Mouse (Mus musculus): ENCODE results near the gene Supt3. TPM values are rescaled to one million over a fixed set of nuclear protein-coding genes. Genes with fewer than 3 reads are reported as not detected.

Gene Supt3
- polyA plus RNA-seq, 1 experiment from 2014 or later: 23.7 TPM

DNA sequence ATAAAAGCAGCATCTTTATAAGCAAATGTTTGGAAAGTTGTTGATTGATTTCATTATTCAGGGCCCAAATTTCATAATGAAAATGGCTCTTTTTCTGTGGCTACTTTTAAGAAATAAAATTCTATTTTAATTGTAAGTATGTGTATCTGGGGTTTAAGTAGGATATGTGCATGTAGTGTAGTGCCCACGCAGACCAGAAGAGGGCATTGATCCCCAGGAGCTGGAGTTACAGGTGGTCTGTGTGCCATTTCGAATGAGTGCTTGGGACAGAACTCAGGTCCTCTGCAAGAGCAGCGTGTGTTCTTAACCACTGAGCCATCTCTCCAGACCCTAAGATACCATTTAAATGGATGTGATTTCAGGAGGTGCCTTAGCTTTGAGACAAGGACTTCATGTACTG lies 296.8 kb downstream of the Supt3 start:
- no peaks in the 10 kb centered on the region for H3K4me1 ChIP-seq (ENCODE audit: control insufficient read depth in 2 of 2, insufficient read depth in 2 of 2, low read length in 2 of 2)
- no peaks in the 10 kb centered on the region for H3K9me3 ChIP-seq (ENCODE audit: control insufficient read depth, low read length)
- H3K27me3 ChIP-seq (ENCODE audit: control insufficient read depth, insufficient read depth, low read length): no peaks in the 10 kb centered on the region
- H3K36me3 ChIP-seq (ENCODE audit: control insufficient read depth, insufficient read depth, low read length): no peaks in the 10 kb centered on the region
- 85% methylated on average over 3 of the region's 3 CpGs for WGBS
- H3K4me3 ChIP-seq (ENCODE audit: control insufficient read depth in 1 of 2, insufficient read depth in 1 of 2, low read depth in 1 of 2, low read length in 2 of 2): no peak overlapping the region
- no peak overlapping the region for H3K9ac ChIP-seq (ENCODE audit: low read length)
- ATAC-seq (ENCODE audit: insufficient number of reproducible peaks, insufficient read depth, low FRiP score, low read depth): no peak
- H3K27ac ChIP-seq (replicated peaks in 1 of 2; ENCODE audit: control insufficient read depth in 1 of 2, insufficient read depth in 1 of 2, low read depth in 2 of 2, low read length in 2 of 2): no peak overlapping the region
- H3K4me2 ChIP-seq (ENCODE audit: low read length): no peak overlapping the region

DNA sequence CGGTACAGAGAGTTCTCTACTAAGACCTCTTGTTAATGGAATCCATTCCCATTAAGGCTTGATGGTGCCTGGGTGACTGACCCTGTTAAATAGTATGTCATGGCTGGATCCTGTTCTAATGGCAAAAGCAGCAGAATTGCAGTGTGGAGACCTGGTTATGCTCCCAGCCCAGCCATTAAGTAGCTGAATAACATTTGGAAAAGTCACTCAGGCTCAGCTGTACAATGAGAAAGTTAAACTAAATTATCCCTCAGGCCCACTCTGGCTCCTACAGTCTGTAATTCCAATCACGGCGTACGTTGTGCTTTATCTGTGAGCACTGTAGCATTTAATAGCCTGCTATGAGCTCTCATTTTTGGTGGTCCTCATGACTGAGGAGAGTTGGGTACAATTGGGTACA lies 300.0 kb downstream of the Supt3 start:
- WGBS: 93% methylated on average over 4 of the region's 4 CpGs
- Histone ChIP-seq H3K4me3 (ENCODE audit: control insufficient read depth in 1 of 2, insufficient read depth in 1 of 2, low read depth in 1 of 2, low read length in 2 of 2) (no peak overlapping the region), H3K36me3 (ENCODE audit: control insufficient read depth, insufficient read depth, low read length) (no peaks in the 10 kb centered on the region), H3K9ac (ENCODE audit: low read length) (no peak overlapping the region), H3K27ac (replicated peaks in 1 of 2; ENCODE audit: control insufficient read depth in 1 of 2, insufficient read depth in 1 of 2, low read depth in 2 of 2, low read length in 2 of 2) (no peak overlapping the region), H3K27me3 (ENCODE audit: control insufficient read depth, insufficient read depth, low read length) (no peaks in the 10 kb centered on the region), H3K4me1 (ENCODE audit: control insufficient read depth in 2 of 2, insufficient read depth in 2 of 2, low read length in 2 of 2) (no peaks in the 10 kb centered on the region), H3K4me2 (ENCODE audit: low read length) (no peak overlapping the region), H3K9me3 (ENCODE audit: control insufficient read depth, low read length) (no peaks in the 10 kb centered on the region)
- no peak for ATAC-seq (ENCODE audit: insufficient number of reproducible peaks, insufficient read depth, low FRiP score, low read depth)

DNA sequence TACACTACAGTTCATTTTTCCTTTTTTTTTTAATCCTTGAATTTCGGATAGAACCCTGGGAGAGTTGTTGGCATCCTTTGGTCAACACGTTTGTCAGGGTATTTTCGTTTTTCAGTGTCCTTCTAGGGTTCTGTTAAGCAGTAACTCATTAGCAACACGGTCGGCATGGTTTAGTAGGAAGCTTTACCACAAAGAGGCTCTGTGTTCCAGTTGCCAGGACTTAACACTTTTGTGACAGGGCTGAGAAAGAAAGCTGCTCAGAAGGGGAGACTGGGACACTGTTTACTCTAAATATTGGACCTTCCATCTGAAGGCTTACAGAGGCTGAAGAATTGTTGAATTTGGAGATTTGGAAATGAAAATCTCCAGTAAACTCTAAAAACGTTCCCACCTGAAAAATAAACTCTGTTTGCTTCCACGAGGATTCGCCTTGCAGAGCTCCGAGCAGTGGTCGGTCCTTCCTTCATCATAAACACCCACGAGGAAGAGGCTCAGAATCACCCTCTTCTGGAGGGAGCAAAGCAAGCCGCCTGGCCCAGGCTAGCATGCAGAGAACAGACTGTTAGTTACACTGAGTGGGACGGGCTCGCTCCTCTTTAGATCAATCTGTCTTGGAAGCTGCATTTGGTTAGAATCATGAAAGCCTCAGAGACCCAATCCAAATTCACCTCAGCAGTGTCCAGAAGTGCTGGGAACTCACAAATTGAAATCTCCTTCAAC lies 301.1 kb downstream of the Supt3 start:
- no peak overlapping the region for H3K27ac ChIP-seq (replicated peaks in 1 of 2; ENCODE audit: control insufficient read depth in 1 of 2, insufficient read depth in 1 of 2, low read depth in 2 of 2, low read length in 2 of 2)
- no peaks in the 10 kb centered on the region for H3K4me1 ChIP-seq (ENCODE audit: control insufficient read depth in 2 of 2, insufficient read depth in 2 of 2, low read length in 2 of 2)
- no peak overlapping the region for H3K9ac ChIP-seq (ENCODE audit: low read length)
- H3K9me3 ChIP-seq (ENCODE audit: control insufficient read depth, low read length): no peaks in the 10 kb centered on the region
- no peak overlapping the region for H3K4me3 ChIP-seq (ENCODE audit: control insufficient read depth in 1 of 2, insufficient read depth in 1 of 2, low read depth in 1 of 2, low read length in 2 of 2)
- no peaks in the 10 kb centered on the region for H3K36me3 ChIP-seq (ENCODE audit: control insufficient read depth, insufficient read depth, low read length)
- no peaks in the 10 kb centered on the region for H3K27me3 ChIP-seq (ENCODE audit: control insufficient read depth, insufficient read depth, low read length)
- ATAC-seq (ENCODE audit: insufficient number of reproducible peaks, insufficient read depth, low FRiP score, low read depth): no peak
- H3K4me2 ChIP-seq (ENCODE audit: low read length): no peak overlapping the region
- WGBS: 79% methylated on average over 14 of the region's 14 CpGs

DNA sequence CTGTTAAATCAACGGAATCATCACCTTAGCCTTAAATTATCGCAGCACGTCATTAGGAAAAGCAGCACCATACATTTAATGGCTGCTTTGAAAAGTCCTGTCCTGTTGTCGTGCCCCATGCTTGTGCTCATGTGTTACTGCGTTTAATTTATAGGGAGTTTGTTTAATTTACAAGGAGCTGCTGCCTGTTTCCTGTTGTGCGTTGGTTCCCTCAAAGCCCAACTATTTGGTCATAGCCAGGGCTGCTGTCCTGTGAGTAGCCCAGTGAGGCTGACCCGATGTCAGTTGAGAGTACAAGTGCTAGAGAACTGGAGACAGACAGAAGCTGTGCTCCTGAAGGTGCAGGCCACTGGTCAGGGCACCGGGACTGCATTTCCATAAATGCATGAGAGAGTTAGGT lies 304.6 kb downstream of the Supt3 start:
- Histone ChIP-seq H3K4me1 (ENCODE audit: control insufficient read depth in 2 of 2, insufficient read depth in 2 of 2, low read length in 2 of 2) (no peaks in the 10 kb centered on the region), H3K27ac (replicated peaks in 1 of 2; ENCODE audit: control insufficient read depth in 1 of 2, insufficient read depth in 1 of 2, low read depth in 2 of 2, low read length in 2 of 2) (no peak overlapping the region), H3K36me3 (ENCODE audit: control insufficient read depth, insufficient read depth, low read length) (no peaks in the 10 kb centered on the region), H3K4me2 (ENCODE audit: low read length) (no peak overlapping the region), H3K27me3 (ENCODE audit: control insufficient read depth, insufficient read depth, low read length) (no peaks in the 10 kb centered on the region), H3K9me3 (ENCODE audit: control insufficient read depth, low read length) (no peaks in the 10 kb centered on the region), H3K4me3 (ENCODE audit: control insufficient read depth in 1 of 2, insufficient read depth in 1 of 2, low read depth in 1 of 2, low read length in 2 of 2) (no peak overlapping the region), H3K9ac (ENCODE audit: low read length) (no peak overlapping the region)
- no peak for ATAC-seq (ENCODE audit: insufficient number of reproducible peaks, insufficient read depth, low FRiP score, low read depth)
- WGBS: 85% methylated on average over 8 of the region's 8 CpGs

DNA sequence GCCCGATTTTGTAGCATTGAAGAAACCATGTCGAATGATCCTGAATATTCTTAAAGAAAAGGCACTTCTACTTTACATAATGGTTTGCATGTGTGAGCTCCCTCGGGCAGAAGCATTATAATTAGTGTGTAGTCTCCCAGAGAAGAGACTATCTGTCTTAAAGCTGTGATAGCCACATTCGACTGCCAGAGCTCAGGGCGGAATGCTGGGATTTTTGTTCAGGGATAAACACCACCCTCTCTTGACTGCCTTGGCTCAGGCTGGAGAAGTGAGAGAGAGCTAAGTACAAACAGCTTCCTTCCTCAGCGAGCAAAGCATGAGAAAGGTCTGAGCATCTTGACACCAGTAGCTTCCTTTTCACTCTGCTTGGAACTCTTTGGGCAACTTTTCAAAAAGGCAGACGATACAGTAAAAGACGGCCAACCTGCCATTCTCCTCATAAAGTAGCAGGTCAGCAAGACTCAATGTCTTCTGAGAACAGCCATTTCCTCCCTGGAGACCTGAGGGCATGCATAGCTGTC lies 305.1 kb downstream of the Supt3 start:
- H3K36me3 ChIP-seq (ENCODE audit: control insufficient read depth, insufficient read depth, low read length): no peaks in the 10 kb centered on the region
- H3K27me3 ChIP-seq (ENCODE audit: control insufficient read depth, insufficient read depth, low read length): no peaks in the 10 kb centered on the region
- H3K4me1 ChIP-seq (ENCODE audit: control insufficient read depth in 2 of 2, insufficient read depth in 2 of 2, low read length in 2 of 2): no peaks in the 10 kb centered on the region
- no peak overlapping the region for H3K4me2 ChIP-seq (ENCODE audit: low read length)
- H3K4me3 ChIP-seq (ENCODE audit: control insufficient read depth in 1 of 2, insufficient read depth in 1 of 2, low read depth in 1 of 2, low read length in 2 of 2): no peak overlapping the region
- whole genome bisulfite sequencing: 65% methylated on average over 8 of the region's 8 CpGs
- no peak overlapping the region for H3K27ac ChIP-seq (replicated peaks in 1 of 2; ENCODE audit: control insufficient read depth in 1 of 2, insufficient read depth in 1 of 2, low read depth in 2 of 2, low read length in 2 of 2)
- no peaks in the 10 kb centered on the region for H3K9me3 ChIP-seq (ENCODE audit: control insufficient read depth, low read length)
- no peak for ATAC-seq (ENCODE audit: insufficient number of reproducible peaks, insufficient read depth, low FRiP score, low read depth)
- no peak overlapping the region for H3K9ac ChIP-seq (ENCODE audit: low read length)

DNA sequence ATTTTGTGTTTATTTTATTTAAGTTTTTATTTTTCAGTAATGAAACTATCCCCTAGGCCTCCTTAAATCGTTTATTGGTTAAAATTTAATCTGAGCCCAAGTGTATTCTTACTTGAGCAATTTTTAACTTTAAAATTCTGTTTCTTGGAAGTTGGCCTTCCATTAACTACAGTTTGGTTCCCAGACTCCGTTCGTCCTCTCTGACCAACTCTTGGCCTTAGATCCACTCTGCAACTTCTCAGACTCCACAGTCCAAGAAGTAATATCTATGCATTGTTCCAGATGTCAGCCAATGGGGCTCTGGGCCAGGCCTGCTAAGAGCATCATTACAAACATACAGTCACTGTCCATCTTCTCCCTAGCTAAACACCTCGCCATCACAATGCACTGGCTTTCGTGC lies 309.4 kb downstream of the Supt3 start:
- Histone ChIP-seq H3K4me1 (ENCODE audit: control insufficient read depth in 2 of 2, insufficient read depth in 2 of 2, low read length in 2 of 2) (no peaks in the 10 kb centered on the region), H3K36me3 (ENCODE audit: control insufficient read depth, insufficient read depth, low read length) (no peaks in the 10 kb centered on the region), H3K9me3 (ENCODE audit: control insufficient read depth, low read length) (no peaks in the 10 kb centered on the region), H3K27me3 (ENCODE audit: control insufficient read depth, insufficient read depth, low read length) (no peaks in the 10 kb centered on the region), H3K4me2 (ENCODE audit: low read length) (no peak overlapping the region), H3K9ac (ENCODE audit: low read length) (no peak overlapping the region), H3K27ac (replicated peaks in 1 of 2; ENCODE audit: control insufficient read depth in 1 of 2, insufficient read depth in 1 of 2, low read depth in 2 of 2, low read length in 2 of 2) (no peak overlapping the region), H3K4me3 (ENCODE audit: control insufficient read depth in 1 of 2, insufficient read depth in 1 of 2, low read depth in 1 of 2, low read length in 2 of 2) (no peak overlapping the region)
- WGBS: 85% methylated on average over 5 of the region's 5 CpGs
- ATAC-seq (ENCODE audit: insufficient number of reproducible peaks, insufficient read depth, low FRiP score, low read depth): no peak

DNA sequence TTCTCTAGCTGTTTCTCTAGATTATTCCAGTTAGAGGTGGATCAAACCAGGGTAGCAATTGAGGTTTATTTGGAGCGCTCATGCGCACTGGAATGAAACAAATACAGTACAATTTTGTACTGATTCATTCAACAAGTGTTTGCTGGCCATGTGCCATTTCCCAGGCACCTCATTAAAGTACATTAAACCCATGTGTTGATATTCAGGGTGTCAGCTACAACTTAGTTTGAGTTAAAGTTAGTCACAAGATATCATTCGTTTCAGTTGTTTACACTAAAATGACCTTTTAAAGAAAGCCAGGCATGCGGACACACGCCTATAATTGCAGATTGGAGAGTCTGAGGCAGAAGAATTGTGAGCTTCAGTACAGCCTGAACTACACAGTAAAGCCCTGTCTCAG lies 310.1 kb downstream of the Supt3 start:
- Histone ChIP-seq H3K9me3 (ENCODE audit: control insufficient read depth, low read length) (no peaks in the 10 kb centered on the region), H3K27me3 (ENCODE audit: control insufficient read depth, insufficient read depth, low read length) (no peaks in the 10 kb centered on the region), H3K4me3 (ENCODE audit: control insufficient read depth in 1 of 2, insufficient read depth in 1 of 2, low read depth in 1 of 2, low read length in 2 of 2) (no peak overlapping the region), H3K9ac (ENCODE audit: low read length) (no peak overlapping the region), H3K4me1 (ENCODE audit: control insufficient read depth in 2 of 2, insufficient read depth in 2 of 2, low read length in 2 of 2) (no peaks in the 10 kb centered on the region), H3K27ac (replicated peaks in 1 of 2; ENCODE audit: control insufficient read depth in 1 of 2, insufficient read depth in 1 of 2, low read depth in 2 of 2, low read length in 2 of 2) (no peak overlapping the region), H3K36me3 (ENCODE audit: control insufficient read depth, insufficient read depth, low read length) (no peaks in the 10 kb centered on the region), H3K4me2 (ENCODE audit: low read length) (no peak overlapping the region)
- ATAC-seq (ENCODE audit: insufficient number of reproducible peaks, insufficient read depth, low FRiP score, low read depth): no peak
- WGBS: 78% methylated on average over 5 of the region's 5 CpGs

DNA sequence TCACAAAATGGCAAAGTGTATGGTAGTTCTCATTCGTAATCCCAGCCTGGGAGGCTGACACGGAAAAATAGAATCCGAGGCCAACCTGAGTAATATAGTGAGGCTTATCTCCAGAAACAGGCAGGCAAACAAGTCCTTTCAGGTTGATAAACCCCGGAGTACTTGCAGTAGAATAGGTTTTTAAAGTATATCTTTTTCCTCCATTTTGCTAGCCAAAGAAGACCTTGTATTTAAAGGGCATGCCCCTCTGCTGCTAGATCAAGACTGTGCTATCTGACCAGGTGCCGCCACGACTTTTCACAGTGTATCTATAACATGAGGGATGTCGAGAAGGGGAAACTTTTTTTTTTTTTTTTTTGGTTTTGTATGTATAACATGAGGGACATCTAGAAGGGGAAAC lies 324.1 kb downstream of the Supt3 start:
- Histone ChIP-seq H3K4me2 (ENCODE audit: low read length) (no peak overlapping the region), H3K4me3 (ENCODE audit: control insufficient read depth in 1 of 2, insufficient read depth in 1 of 2, low read depth in 1 of 2, low read length in 2 of 2) (no peak overlapping the region), H3K9me3 (ENCODE audit: control insufficient read depth, low read length) (no peaks in the 10 kb centered on the region), H3K27me3 (ENCODE audit: control insufficient read depth, insufficient read depth, low read length) (no peaks in the 10 kb centered on the region), H3K36me3 (ENCODE audit: control insufficient read depth, insufficient read depth, low read length) (no peaks in the 10 kb centered on the region), H3K9ac (ENCODE audit: low read length) (no peak overlapping the region), H3K27ac (replicated peaks in 1 of 2; ENCODE audit: control insufficient read depth in 1 of 2, insufficient read depth in 1 of 2, low read depth in 2 of 2, low read length in 2 of 2) (no peak overlapping the region), H3K4me1 (ENCODE audit: control insufficient read depth in 2 of 2, insufficient read depth in 2 of 2, low read length in 2 of 2) (no peaks in the 10 kb centered on the region)
- WGBS: 65% methylated on average over 7 of the region's 7 CpGs
- ATAC-seq (ENCODE audit: insufficient number of reproducible peaks, insufficient read depth, low FRiP score, low read depth): no peak
